Mouse (Mus musculus): Measurements from ENCODE around the gene Zap70. TPM values are rescaled to one million over a fixed set of nuclear protein-coding genes. Genes with fewer than 3 reads are reported as not detected.
A peak's percentile ranks its signal among the peaks of the same experiment; 100 is the strongest.

The Zap70 gene
- polyA plus RNA-seq, 1 experiment from 2014 or later: 0.13 TPM

- ChIA-PET CTCF (interaction anchor here (1.3 to 2.2 kb wide), 2 partner anchors 9 to 19 kb away, joined by 3 to 7 read pairs; no protein-coding TSS in a partner anchor), POLR2A (no interaction called here)
- DNase-seq (ENCODE audit: low read depth, low spot score) (no peak), ATAC-seq (no peak)
- peak; percentile 68 for TF ChIP-seq CTCF (IDR thresholded peaks at IDR 0.05)
- H3K27me3 ChIP-seq: peaks cover 11% of the 10 kb centered on the region
- in situ Hi-C loops (cut with MboI; ENCODE audit: low pct_unique_long_range_greater_than_20kb): no loop called here
Observed at GRCm38 (mm10) chr1:36746452-36746851, 15.1 kb upstream of the Zap70 start.

- POLR2A ChIA-PET: no interaction called here
- TF ChIP-seq CTCF (IDR thresholded peaks at IDR 0.05): no peak
- CTCF ChIA-PET: interaction anchor here (1.0 kb wide), 1 partner anchor 14 kb away, joined by 3 read pairs; no protein-coding TSS in a partner anchor
- in situ Hi-C loops (cut with MboI; ENCODE audit: low pct_unique_long_range_greater_than_20kb): no loop called here
- DNase-seq (ENCODE audit: low read depth, low spot score): no peak
- peaks cover 10% of the 10 kb centered on the region for H3K27me3 ChIP-seq
- ATAC-seq: no peak
Observed at GRCm38 (mm10) chr1:36753932-36754675, 7.5 kb upstream of the Zap70 start.

GRCm38 (mm10) chr1:36758553-36758952 is 3.0 kb upstream of the Zap70 start:
- TF ChIP-seq CTCF (IDR thresholded peaks at IDR 0.05): no peak
- DNase-seq (ENCODE audit: low read depth, low spot score) (no peak), ATAC-seq (no peak)
- POLR2A ChIA-PET: no interaction called here
- peaks cover 5% of the 10 kb centered on the region for H3K27me3 ChIP-seq
- in situ Hi-C loops (cut with MboI; ENCODE audit: low pct_unique_long_range_greater_than_20kb): no loop called here
- CTCF ChIA-PET: no interaction called here

- DNase-seq (ENCODE audit: low read depth, low spot score) (no peak), ATAC-seq (no peak)
- ChIA-PET CTCF (no interaction called here), POLR2A (no interaction called here)
- no peak for TF ChIP-seq CTCF (IDR thresholded peaks at IDR 0.05)
- peaks cover 3% of the 10 kb centered on the region for H3K27me3 ChIP-seq
- in situ Hi-C loops (cut with MboI; ENCODE audit: low pct_unique_long_range_greater_than_20kb): no loop called here
Observed at GRCm38 (mm10) chr1:36759076-36759475, 2.5 kb upstream of the Zap70 start.

GRCm38 (mm10) chr1:36760401-36760800 is 1.2 kb upstream of the Zap70 start:
- ATAC-seq (no peak), DNase-seq (ENCODE audit: low read depth, low spot score) (no peak)
- no peaks in the 10 kb centered on the region for H3K27me3 ChIP-seq
- CTCF ChIA-PET: no interaction called here
- TF ChIP-seq CTCF (IDR thresholded peaks at IDR 0.05): no peak
- POLR2A ChIA-PET: no interaction called here
- in situ Hi-C loops (cut with MboI; ENCODE audit: low pct_unique_long_range_greater_than_20kb): no loop called here

- in situ Hi-C loops (cut with MboI; ENCODE audit: low pct_unique_long_range_greater_than_20kb): no loop called here
- DNase-seq (ENCODE audit: low read depth, low spot score) (no peak), ATAC-seq (no peak)
- no peaks in the 10 kb centered on the region for H3K27me3 ChIP-seq
- no peak for TF ChIP-seq CTCF (IDR thresholded peaks at IDR 0.05)
- ChIA-PET CTCF (no interaction called here), POLR2A (no interaction called here)
Observed at GRCm38 (mm10) chr1:36761061-36761460, 537 bp upstream of the Zap70 start.

- ChIA-PET POLR2A (no interaction called here), CTCF (no interaction called here)
Observed at GRCm38 (mm10) chr1:36766431-36767205, 5.0 kb downstream of the Zap70 start.

GRCm38 (mm10) chr1:36767321-36767720 is 5.7 kb downstream of the Zap70 start:
- in situ Hi-C loops (cut with MboI; ENCODE audit: low pct_unique_long_range_greater_than_20kb): no loop called here
- no peak for ATAC-seq
- ChIA-PET CTCF (no interaction called here), POLR2A (no interaction called here)
- no peak for TF ChIP-seq CTCF (IDR thresholded peaks at IDR 0.05)
- no peaks in the 10 kb centered on the region for H3K27me3 ChIP-seq
- no peak for DNase-seq (ENCODE audit: low read depth, low spot score)

More at GRCm38 (mm10) chr1:36766431-36767205, 5.0 kb downstream of the Zap70 start:
- DNase-seq (ENCODE audit: low read depth, low spot score): peak; percentile 24
- ATAC-seq: peak; percentile 48
- no peak for TF ChIP-seq CTCF (IDR thresholded peaks at IDR 0.05)
- H3K27me3 ChIP-seq: no peaks in the 10 kb centered on the region
- in situ Hi-C loops (cut with MboI; ENCODE audit: low pct_unique_long_range_greater_than_20kb): no loop called here

GRCm38 (mm10) chr1:36768786-36769185 is 7.2 kb downstream of the Zap70 start:
- ATAC-seq (no peak), DNase-seq (ENCODE audit: low read depth, low spot score) (no peak)
- in situ Hi-C loops (cut with MboI; ENCODE audit: low pct_unique_long_range_greater_than_20kb): no loop called here
- CTCF ChIA-PET: no interaction called here
- H3K27me3 ChIP-seq: no peaks in the 10 kb centered on the region
- POLR2A ChIA-PET: no interaction called here
- no peak for TF ChIP-seq CTCF (IDR thresholded peaks at IDR 0.05)

- no peak for TF ChIP-seq CTCF (IDR thresholded peaks at IDR 0.05)
- no peak for DNase-seq (ENCODE audit: low read depth, low spot score)
- no peak for ATAC-seq
- in situ Hi-C loops (cut with MboI; ENCODE audit: low pct_unique_long_range_greater_than_20kb): no loop called here
- CTCF ChIA-PET: no interaction called here
- POLR2A ChIA-PET: no interaction called here
- no peaks in the 10 kb centered on the region for H3K27me3 ChIP-seq
Observed at GRCm38 (mm10) chr1:36769951-36770350, 8.4 kb downstream of the Zap70 start.

GRCm38 (mm10) chr1:36770998-36771397 is 9.4 kb downstream of the Zap70 start:
- no peaks in the 10 kb centered on the region for H3K27me3 ChIP-seq
- CTCF ChIA-PET: no interaction called here
- POLR2A ChIA-PET: no interaction called here
- no peak for DNase-seq (ENCODE audit: low read depth, low spot score)
- no peak for TF ChIP-seq CTCF (IDR thresholded peaks at IDR 0.05)
- in situ Hi-C loops (cut with MboI; ENCODE audit: low pct_unique_long_range_greater_than_20kb): no loop called here
- no peak for ATAC-seq
